Mouse (Mus musculus) left cerebral cortex, postnatal 10 days (tissue): ENCODE results near the gene Ptprd. TPM values are rescaled to one million over a fixed set of nuclear protein-coding genes. Genes with fewer than 3 reads are reported as not detected.

Source experiments
- DNase-seq, 2 experiments: peaks; one replicate each; pipeline ENCODE4 v3.0.0; 2021 to 2022; ENCODE audit warnings: low spot score in 2 of 2, mixed read lengths in 1 of 2; ENCODE audit errors: extremely low spot score in 1 of 2
- intact Hi-C: fragments of 180-260 bp; cut with DNase I; formaldehyde crosslinking; loops from one replicate; pipeline ENCODE4 v1.15.1; 2025
- total RNA-seq, 2 experiments: library from RNA; stranded (reverse); gene quantifications; 2 replicates each; pipeline ENCODE4 v1.2.3; 2021

Gene Ptprd
- total RNA-seq, 2 experiments from 2014 or later = 402 to 420 TPM

GRCm38 (mm10) chr4:77317060-77317680, 894.6 kb downstream of the Ptprd start:
- intact Hi-C loops = no loop called here
- DNase-seq = no peak

- peak in 1 of 2 experiments; percentile 8 for DNase-seq
- intact Hi-C loops = no loop called here
Measured at GRCm38 (mm10) chr4:77316644-77317043, 895.1 kb downstream of the Ptprd start.

DNA sequence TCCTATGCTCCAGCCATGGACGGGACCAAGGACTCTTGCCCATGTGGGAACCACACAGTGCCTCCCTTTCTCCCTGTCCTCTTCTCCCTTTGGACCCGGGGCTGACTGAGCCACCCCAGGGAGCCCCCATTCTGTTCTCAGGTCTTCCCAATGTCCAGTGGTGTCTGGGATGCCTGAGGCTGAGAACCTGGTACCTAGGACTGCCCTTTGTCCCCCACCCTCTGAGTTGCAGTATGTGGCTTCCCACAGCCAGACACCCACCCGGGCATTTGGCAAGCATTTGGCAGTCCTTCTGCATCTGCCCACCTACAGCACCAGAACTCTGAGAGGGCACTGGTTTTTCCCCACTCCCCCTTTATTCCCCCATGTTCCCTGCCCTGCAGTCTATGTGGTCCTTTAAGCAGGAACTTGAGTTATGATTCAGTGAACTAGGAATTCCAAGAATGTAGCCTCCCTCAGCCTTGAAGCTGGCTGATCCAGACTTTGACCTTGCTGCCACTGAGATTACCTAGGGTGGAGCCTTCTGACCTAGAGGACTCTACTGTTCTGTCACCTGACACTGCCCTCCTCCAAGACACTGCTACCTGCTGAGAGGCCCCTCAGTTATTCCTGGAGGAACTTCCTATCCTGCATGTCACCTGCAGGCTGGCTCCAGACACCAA, 901.5 kb downstream of the Ptprd start:
- DNase-seq = no peak
- intact Hi-C loops = no loop called here

DNA sequence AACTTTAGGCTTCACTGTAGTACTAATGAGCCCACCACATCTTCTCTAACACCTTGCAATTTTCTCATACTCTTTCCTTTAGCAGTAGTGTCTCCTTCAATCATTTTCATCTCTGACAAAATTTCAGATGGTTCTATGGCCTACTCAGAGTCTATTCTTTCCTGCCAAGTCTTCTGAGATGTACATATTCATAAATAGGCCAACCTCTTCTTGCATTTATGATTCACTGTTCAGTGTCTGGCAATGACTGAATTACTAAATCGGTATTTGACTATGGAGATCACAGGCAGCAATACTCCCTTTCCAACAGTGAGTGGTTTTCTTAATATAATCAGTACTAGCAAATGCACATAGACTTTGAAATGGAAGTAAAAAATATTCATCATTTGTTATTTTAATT, 928.3 kb downstream of the Ptprd start:
- DNase-seq = no peak
- intact Hi-C loops = no loop called here

GRCm38 (mm10) chr4:77277913-77278312, 933.8 kb downstream of the Ptprd start:
- intact Hi-C loops = no loop called here
- DNase-seq = no peak

GRCm38 (mm10) chr4:77259972-77260290, 951.8 kb downstream of the Ptprd start:
- no peak for DNase-seq
- intact Hi-C loops = no loop called here

GRCm38 (mm10) chr4:77259250-77259971, 952.4 kb downstream of the Ptprd start:
- intact Hi-C loops = no loop called here
- DNase-seq = peak in 1 of 2 experiments; percentile 15

GRCm38 (mm10) chr4:77251188-77251587, 960.6 kb downstream of the Ptprd start:
- intact Hi-C loops = no loop called here
- no peak for DNase-seq

DNA sequence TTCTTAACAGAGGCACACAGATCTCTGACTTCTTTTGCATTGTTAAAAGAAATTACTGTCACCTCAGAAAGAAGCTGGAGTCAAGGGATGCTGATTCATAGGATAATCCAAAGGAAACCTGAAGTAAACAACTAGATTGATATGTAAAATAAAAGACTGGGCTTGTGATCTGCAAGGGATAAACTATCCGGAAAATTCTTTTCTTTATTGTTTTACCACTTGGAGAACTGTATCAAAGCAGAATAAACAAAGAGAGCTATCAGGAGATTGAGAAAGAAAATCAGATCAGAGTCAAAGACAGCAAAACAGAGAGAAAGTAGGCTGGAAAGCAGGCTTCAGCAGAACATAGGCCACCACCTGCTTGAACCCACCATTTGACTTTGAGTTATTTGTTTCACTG, 962.0 kb downstream of the Ptprd start:
- DNase-seq = no peak

GRCm38 (mm10) chr4:77248918-77249317, 962.8 kb downstream of the Ptprd start:
- DNase-seq = no peak
- intact Hi-C loops = no loop called here

More for the DNA sequence above, 962.0 kb downstream of the Ptprd start:
- intact Hi-C loops = no loop called here

DNA sequence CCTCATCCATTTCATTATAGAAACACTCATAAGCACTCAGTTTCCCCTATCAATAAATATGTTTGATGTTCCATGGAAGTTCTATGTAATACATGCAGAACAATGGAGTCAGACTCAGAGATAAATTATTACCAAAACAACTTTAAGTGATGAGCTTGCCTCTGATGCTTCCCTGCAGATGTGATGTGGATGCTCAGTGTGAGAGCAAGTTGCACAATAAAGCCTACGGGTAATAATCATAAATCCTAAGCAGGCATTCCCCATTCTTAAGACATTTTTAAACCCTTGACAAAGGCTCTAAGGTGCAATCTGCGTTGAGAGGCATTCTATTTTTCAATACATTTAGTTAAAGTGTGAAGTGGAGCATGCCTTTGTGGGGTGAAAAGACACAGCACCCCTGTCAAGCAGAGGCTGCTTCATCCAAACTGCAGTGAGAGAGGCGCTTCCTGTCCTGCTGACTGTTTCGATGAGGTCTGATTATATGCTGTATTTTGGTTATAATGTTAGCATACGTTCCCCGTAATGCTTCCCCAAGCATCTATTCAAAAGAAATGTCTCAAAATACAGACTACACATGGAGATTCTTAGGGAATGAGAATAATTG, 969.8 kb downstream of the Ptprd start:
- no peak for DNase-seq
- intact Hi-C loops = no loop called here

GRCm38 (mm10) chr4:77238144-77238543, 973.6 kb downstream of the Ptprd start:
- DNase-seq = no peak
- intact Hi-C loops = no loop called here

DNA sequence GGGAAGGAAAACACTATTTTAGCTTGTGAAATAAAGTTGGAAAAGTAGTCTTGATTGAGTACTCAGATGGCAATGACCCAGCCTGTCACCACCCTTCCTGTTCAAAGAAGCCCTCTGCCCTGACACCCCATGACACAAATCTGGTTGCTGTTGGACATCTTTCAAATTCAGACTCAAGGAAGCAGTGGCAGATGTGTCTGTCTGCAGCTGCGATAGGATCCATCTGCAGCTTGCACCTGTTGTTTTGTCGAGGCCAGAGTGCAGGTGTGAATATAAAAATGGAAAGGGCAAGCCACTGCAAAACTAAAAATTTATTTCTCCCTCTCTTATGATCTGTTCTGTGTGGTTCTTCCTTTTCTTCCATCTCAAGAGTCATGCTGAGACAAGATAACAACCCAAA, 978.5 kb downstream of the Ptprd start:
- intact Hi-C loops = no loop called here

GRCm38 (mm10) chr4:77168866-77169265, 1042.9 kb downstream of the Ptprd start:
- no peak for DNase-seq
- intact Hi-C loops = no loop called here

More for the DNA sequence above, 978.5 kb downstream of the Ptprd start:
- DNase-seq = no peak

DNA sequence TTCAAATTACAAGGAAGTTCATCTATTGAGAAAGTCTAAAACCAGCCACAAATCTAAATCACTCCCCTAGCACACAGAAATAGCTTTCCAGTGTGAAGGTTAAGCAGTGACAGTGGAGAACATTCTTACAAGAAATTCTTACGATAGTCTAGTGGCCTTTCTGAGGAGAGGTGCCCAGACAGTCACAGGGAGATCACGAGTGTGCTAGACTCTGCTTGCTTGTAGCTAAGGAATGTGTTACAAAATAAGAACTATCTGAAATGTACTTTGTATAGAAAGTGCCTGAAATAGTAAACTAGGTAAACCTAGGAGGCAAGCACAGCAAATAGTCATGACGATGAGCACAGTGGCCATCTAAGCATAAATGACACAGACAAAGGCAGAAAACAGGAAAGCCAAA, 1054.2 kb downstream of the Ptprd start:
- intact Hi-C loops = no loop called here
- no peak for DNase-seq

DNA sequence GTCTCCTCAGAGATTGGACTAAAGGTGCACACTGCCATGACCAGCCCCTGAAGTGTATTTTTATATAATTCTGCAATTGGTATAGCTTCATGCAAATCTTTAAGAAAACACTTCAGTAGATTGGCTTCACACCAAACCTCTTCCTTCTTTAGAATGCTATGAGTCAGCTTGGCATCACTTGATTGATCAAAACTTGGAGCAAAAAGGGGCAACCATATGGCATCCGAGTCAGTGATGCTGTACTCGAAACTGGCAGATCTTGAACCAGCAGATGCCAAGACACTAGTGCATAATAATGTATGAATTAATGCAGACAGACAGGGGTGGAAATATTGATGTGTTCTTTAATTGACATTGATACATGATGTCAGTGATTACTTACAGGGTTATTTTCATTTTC, 1056.2 kb downstream of the Ptprd start:
- intact Hi-C loops = no loop called here
- DNase-seq = peak in 1 of 2 experiments; percentile 48

GRCm38 (mm10) chr4:77155037-77155436, 1056.7 kb downstream of the Ptprd start:
- intact Hi-C loops = no loop called here
- DNase-seq = no peak

DNA sequence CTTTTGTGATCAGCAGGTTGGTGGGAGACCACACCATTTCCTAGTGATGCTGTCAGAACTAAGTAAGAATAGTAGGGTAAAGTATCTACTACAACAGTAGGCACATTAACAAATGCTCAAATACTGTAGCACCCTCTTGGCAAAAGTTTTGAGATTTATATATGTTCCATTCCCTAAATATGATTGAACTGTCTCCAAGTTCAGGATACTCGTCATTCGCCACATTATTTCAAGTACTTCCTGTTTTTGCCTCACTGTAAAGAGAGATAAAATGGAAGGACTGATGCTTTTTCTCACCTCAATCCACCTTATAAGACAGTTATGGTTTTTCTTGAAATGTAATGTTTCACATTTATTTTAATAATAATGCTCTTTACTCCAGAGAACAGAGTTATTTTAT, 1086.9 kb downstream of the Ptprd start:
- no peak for DNase-seq
- intact Hi-C loops = no loop called here

- no peak for DNase-seq
- intact Hi-C loops = no loop called here
Measured at GRCm38 (mm10) chr4:77110894-77111293, 1100.9 kb downstream of the Ptprd start.

- intact Hi-C loops = no loop called here
- no peak for DNase-seq
Measured at GRCm38 (mm10) chr4:77107291-77107690, 1104.5 kb downstream of the Ptprd start.
